ENCODE assay signal across 10 mouse cellular contexts in genomic region chr17:45655820-45656219, GRCm38 (mm10). TPM values are rescaled to one million over a fixed set of nuclear protein-coding genes. Genes with fewer than 3 reads are reported as not detected.
A peak's percentile ranks its signal among the peaks of the same experiment; 100 is the strongest.
DNase-seq lines count a peak whose midpoint lies in the region; ATAC-seq and TF ChIP-seq lines count a peak whose summit lies in the region.
"Had no signal": no experiment of that assay in that cellular context is flagged by ENCODE, and none has a peak within 500 bp of the region (broad histone marks: within the 10 kb centered on the region; RNA-seq: fewer than 3 reads in every experiment).

No protein-coding gene starts in this region.

- no peak overlapping the region for H3K4me2 ChIP-seq in heart, embryonic 11.5 days
- H3K4me2 ChIP-seq: neural tube, embryonic 12.5 days had no signal

- TF ChIP-seq POLR2A in testis, adult 2 months (IDR thresholded peaks at IDR 0.05; ENCODE audit: control insufficient read depth, low read depth, low read length), result no peak
- TF ChIP-seq POLR2A in embryonic fibroblast, embryonic 13.5 days (IDR thresholded peaks at IDR 0.05; ENCODE audit: low read depth, low read length), result no peak

- intact Hi-C loops in heart, postnatal 10 days (cut with DNase I), result no loop called here
- intact Hi-C loops in heart, postnatal 25 days (cut with DNase I), result no loop called here

- no peaks in the 10 kb centered on the region for H3K36me3 ChIP-seq in testis, adult 2 months (ENCODE audit: control insufficient read depth, insufficient read depth, low read length)
- H3K36me3 ChIP-seq in heart, embryonic 11.5 days (ENCODE audit: control insufficient read depth, insufficient read depth, low read length), result no peaks in the 10 kb centered on the region

- ATAC-seq in heart, embryonic 11.5 days (replicated peaks; ENCODE audit: insufficient number of reproducible peaks, low FRiP score, low TSS enrichment), result no peak

- H3K9me3 ChIP-seq in heart, embryonic 11.5 days (replicated peaks; ENCODE audit: control insufficient read depth, low read length), result no peaks in the 10 kb centered on the region
- H3K9me3 ChIP-seq: neural tube, embryonic 12.5 days had no signal

- no peak overlapping the region for H3K27ac ChIP-seq in testis, adult 2 months (ENCODE audit: control insufficient read depth, insufficient read depth, low read depth, low read length)
- H3K27ac ChIP-seq in embryonic fibroblast, embryonic 13.5 days (ENCODE audit: insufficient read depth, low read length), result no peak overlapping the region
- no peak overlapping the region for H3K27ac ChIP-seq in heart, embryonic 11.5 days (ENCODE audit: low read depth, low read length)
- H3K27ac ChIP-seq: neural tube, embryonic 12.5 days had no signal

- peak; percentile 16 to 30 for DNase-seq in heart, postnatal 10 days
- no peak for DNase-seq in heart, postnatal 25 days (ENCODE audit: low spot score)
- DNase-seq in testis, postnatal 10 days (ENCODE audit: low spot score), result no peak
- DNase-seq in thymus, postnatal 4 days, result peak; percentile 65
- DNase-seq in right cerebral cortex, adult 18-20 months, result no peak

- no peak overlapping the region for H3K4me3 ChIP-seq in testis, adult 2 months (ENCODE audit: control insufficient read depth, low read depth, low read length)
- H3K4me3 ChIP-seq in embryonic fibroblast, embryonic 13.5 days (ENCODE audit: insufficient read depth, low read length), result no peak overlapping the region
- no peak overlapping the region for H3K4me3 ChIP-seq in heart, embryonic 11.5 days (ENCODE audit: low read depth, low read length)
- H3K4me3 ChIP-seq: neural tube, embryonic 12.5 days had no signal

- H3K27me3 ChIP-seq in testis, adult 2 months (ENCODE audit: control insufficient read depth, insufficient read depth, low read length), result no peaks in the 10 kb centered on the region
- H3K27me3 ChIP-seq in heart, embryonic 11.5 days (ENCODE audit: control insufficient read depth, insufficient read depth, low read length), result no peaks in the 10 kb centered on the region
- H3K27me3 ChIP-seq: neural tube, embryonic 12.5 days had no signal

- peaks cover 18% of the 10 kb centered on the region for H3K4me1 ChIP-seq in testis, adult 2 months (ENCODE audit: control insufficient read depth, insufficient read depth, low read length)
- no peaks in the 10 kb centered on the region for H3K4me1 ChIP-seq in embryonic fibroblast, embryonic 13.5 days (ENCODE audit: control insufficient read depth, insufficient read depth, low read length)
- H3K4me1 ChIP-seq in heart, embryonic 11.5 days (ENCODE audit: control insufficient read depth, insufficient read depth, low read length), result no peaks in the 10 kb centered on the region
- H3K4me1 ChIP-seq: neural tube, embryonic 12.5 days had no signal

- WGBS in heart, embryonic 11.5 days (ENCODE audit: insufficient replicate concordance), result 21% methylated on average over 6 of the region's 6 CpGs

- H3K9ac ChIP-seq in heart, embryonic 11.5 days (ENCODE audit: low read depth, low read length), result no peak overlapping the region
- H3K9ac ChIP-seq: neural tube, embryonic 12.5 days had no signal

- TF ChIP-seq CTCF in testis, adult 2 months (IDR thresholded peaks at IDR 0.05; ENCODE audit: control insufficient read depth, insufficient read depth, insufficient replicate concordance, low read depth, low read length), result peak; percentile 23; the same call in 1 of the 2 replicates
- peak; percentile 38; the same call in 1 of the 2 replicates for TF ChIP-seq CTCF in embryonic fibroblast, embryonic 13.5 days (IDR thresholded peaks at IDR 0.05; ENCODE audit: borderline replicate concordance, insufficient read depth, low read length)

RNA-seq across cellular contexts. Expression of gene Capn11, which starts 3.3 kb away (rescaled TPM):
- not detected for total RNA-seq in heart, postnatal 10 days (2021)
- total RNA-seq in heart, postnatal 25 days (2021), result not detected
- polyA plus RNA-seq in testis, adult 2 months (2012; rRNA removed), result 28.2 and 28.4 TPM in 2 replicates
- not detected in 2 replicates for polyA plus RNA-seq in embryonic fibroblast, embryonic 13.5 days (2011; ENCODE audit: insufficient read length, low read depth, missing spikeins)
- 0.32 and 0.52 TPM in 2 replicates for polyA plus RNA-seq in heart, embryonic 11.5 days (2014; fragmentation: Nextera tagmentation; extraction: Ambion mirVana)

RNA-seq across cellular contexts. Expression of gene Mrpl14, which starts 30.3 kb away (rescaled TPM):
- 100 to 1,000 TPM in 1 of 2 experiments, 10 to 100 TPM in 1; 94.7 to 108 TPM for total RNA-seq in heart, postnatal 10 days (2021)
- 100 to 1,000 TPM; 132 to 139 TPM for total RNA-seq in heart, postnatal 25 days (2021)
- 15.4 and 18.8 TPM in 2 replicates for polyA plus RNA-seq in testis, adult 2 months (2012; rRNA removed)
- polyA plus RNA-seq in embryonic fibroblast, embryonic 13.5 days (2011; ENCODE audit: insufficient read length, low read depth, missing spikeins), result 38.9 and 39.0 TPM in 2 replicates
- polyA plus RNA-seq in heart, embryonic 11.5 days (2014; fragmentation: Nextera tagmentation; extraction: Ambion mirVana), result 131 and 135 TPM in 2 replicates

RNA-seq across cellular contexts. Expression of gene Tmem63b, which starts 30.9 kb away (rescaled TPM):
- total RNA-seq in heart, postnatal 10 days (2021), result 10 to 100 TPM; 81.4 to 86.9 TPM
- 10 to 100 TPM; 83.5 to 86.1 TPM for total RNA-seq in heart, postnatal 25 days (2021)
- 5.4 and 6.4 TPM in 2 replicates for polyA plus RNA-seq in testis, adult 2 months (2012; rRNA removed)
- 42.8 and 54.0 TPM in 2 replicates for polyA plus RNA-seq in embryonic fibroblast, embryonic 13.5 days (2011; ENCODE audit: insufficient read length, low read depth, missing spikeins)
- 27.6 and 29.8 TPM in 2 replicates for polyA plus RNA-seq in heart, embryonic 11.5 days (2014; fragmentation: Nextera tagmentation; extraction: Ambion mirVana)

RNA-seq across cellular contexts. Expression of gene Mymx, which starts 53.9 kb away (rescaled TPM):
- not detected for total RNA-seq in heart, postnatal 10 days (2021)
- total RNA-seq in heart, postnatal 25 days (2021), result not detected
- polyA plus RNA-seq in testis, adult 2 months (2012; rRNA removed), result 3.4 and 4.4 TPM in 2 replicates
- polyA plus RNA-seq in embryonic fibroblast, embryonic 13.5 days (2011; ENCODE audit: insufficient read length, low read depth, missing spikeins), result not detected in 2 replicates
- 1.4 TPM in 1 of 2 replicates, not detected in the other for polyA plus RNA-seq in heart, embryonic 11.5 days (2014; fragmentation: Nextera tagmentation; extraction: Ambion mirVana)
- total RNA-seq: left cerebral cortex, postnatal 10 days had no signal

RNA-seq across cellular contexts. Expression of gene Slc29a1, which starts 56.4 kb away (rescaled TPM):
- total RNA-seq in heart, postnatal 10 days (2021), result 10 to 100 TPM; 88.3 to 99.0 TPM
- total RNA-seq in heart, postnatal 25 days (2021), result 10 to 100 TPM; 77.9 to 78.4 TPM
- polyA plus RNA-seq in testis, adult 2 months (2012; rRNA removed), result 138 and 143 TPM in 2 replicates
- polyA plus RNA-seq in embryonic fibroblast, embryonic 13.5 days (2011; ENCODE audit: insufficient read length, low read depth, missing spikeins), result 81.9 and 90.3 TPM in 2 replicates
- polyA plus RNA-seq in heart, embryonic 11.5 days (2014; fragmentation: Nextera tagmentation; extraction: Ambion mirVana), result 52.7 and 61.2 TPM in 2 replicates

Comparison
In these comparisons a context has a peak if more than half of its experiments do, and no peak if none do; other contexts are left out.
1. DNase-seq: peak in heart, postnatal 10 days (2 of 2) and thymus, postnatal 4 days (single experiment); none in heart, postnatal 25 days (single experiment), testis, postnatal 10 days (single experiment) and right cerebral cortex, adult 18-20 months (single experiment).
2. RNA of gene Capn11, which starts 3.3 kb away (polyA plus RNA-seq): 28.2 to 28.4 TPM in testis, adult 2 months; 0.32 to 0.52 TPM in heart, embryonic 11.5 days and not detected in embryonic fibroblast, embryonic 13.5 days; every median in the first group is over 10 times any median in the second.